Comparison of ENCODE assay signal across 16 mouse cellular contexts in genomic region chr8:79391454-79391853, GRCm38 (mm10). TPM values are rescaled to one million over a fixed set of nuclear protein-coding genes. Genes with fewer than 3 reads are reported as not detected.
DNase-seq lines count a peak whose midpoint lies in the region; ATAC-seq and TF ChIP-seq lines count a peak whose summit lies in the region.
"Had no signal": no experiment of that assay in that cellular context is flagged by ENCODE, and none has a peak within 500 bp of the region (broad histone marks: within the 10 kb centered on the region; RNA-seq: fewer than 3 reads in every experiment).

No protein-coding gene starts in this region.

- peak; percentile 27 for DNase-seq in adrenal gland, postnatal 25 days
- DNase-seq in adrenal gland, postnatal 10 days: no peak
- no peak for DNase-seq in forebrain, embryonic 10.5 days (ENCODE audit: extremely low spot score, low spot score)
- DNase-seq in midbrain, postnatal 0 days (ENCODE audit: low spot score): no peak
- DNase-seq in midbrain, embryonic 11.5 days (ENCODE audit: low spot score, missing footprints): no peak
- DNase-seq: cerebellum, adult 2 months; cerebellum, postnatal 10 days; gastrocnemius, postnatal 36 days; heart, adult 11 months; heart, postnatal 10 days; kidney, adult 2 months had no signal

- H3K36me3 ChIP-seq in forebrain, embryonic 15.5 days: no peaks in the 10 kb centered on the region
- H3K36me3 ChIP-seq in forebrain, embryonic 10.5 days (replicated peaks): peaks cover 59% of the 10 kb centered on the region
- H3K36me3 ChIP-seq in midbrain, postnatal 0 days (ENCODE audit: insufficient read depth, low read length): peaks cover 3% of the 10 kb centered on the region
- H3K36me3 ChIP-seq in midbrain, embryonic 11.5 days (ENCODE audit: control insufficient read depth, insufficient read depth, low read length): peaks cover 6% of the 10 kb centered on the region; the same call in 1 of the 2 replicates

- H3K27ac ChIP-seq in forebrain, embryonic 15.5 days (replicated peaks): no peak overlapping the region
- H3K27ac ChIP-seq in forebrain, embryonic 10.5 days: no peak overlapping the region
- no peak overlapping the region for H3K27ac ChIP-seq in midbrain, postnatal 0 days (ENCODE audit: low read depth, low read length)
- no peak overlapping the region for H3K27ac ChIP-seq in midbrain, embryonic 11.5 days (ENCODE audit: low read depth, low read length)
- H3K27ac ChIP-seq: hindbrain, embryonic 13.5 days; hindbrain, postnatal 0 days; kidney, embryonic 15.5 days had no signal

- H3K4me1 ChIP-seq in forebrain, embryonic 15.5 days: peaks cover 40% of the 10 kb centered on the region
- H3K4me1 ChIP-seq in forebrain, embryonic 10.5 days: peaks cover 22% of the 10 kb centered on the region
- peaks cover 4% of the 10 kb centered on the region; the same call in 1 of the 2 replicates for H3K4me1 ChIP-seq in midbrain, postnatal 0 days (ENCODE audit: insufficient read depth, low read length)
- H3K4me1 ChIP-seq in midbrain, embryonic 11.5 days (ENCODE audit: control insufficient read depth, insufficient read depth, low read length): peaks cover 3% of the 10 kb centered on the region

- 75% methylated on average over 13 of the region's 13 CpGs for WGBS in forebrain, embryonic 15.5 days
- WGBS in forebrain, embryonic 10.5 days: 84% methylated on average over 13 of the region's 13 CpGs
- 81% methylated on average over 13 of the region's 13 CpGs for WGBS in midbrain, postnatal 0 days
- 81% methylated on average over 13 of the region's 13 CpGs for WGBS in midbrain, embryonic 11.5 days

- H3K27me3 ChIP-seq in forebrain, embryonic 15.5 days: no peaks in the 10 kb centered on the region
- no peaks in the 10 kb centered on the region for H3K27me3 ChIP-seq in forebrain, embryonic 10.5 days (ENCODE audit: poor library complexity, severe bottlenecking)
- no peaks in the 10 kb centered on the region for H3K27me3 ChIP-seq in midbrain, postnatal 0 days (ENCODE audit: insufficient read depth, low read length)
- no peaks in the 10 kb centered on the region for H3K27me3 ChIP-seq in midbrain, embryonic 11.5 days (ENCODE audit: control insufficient read depth, insufficient read depth, low read length)
- H3K27me3 ChIP-seq: hindbrain, embryonic 13.5 days; kidney, embryonic 15.5 days had no signal

- no peaks in the 10 kb centered on the region for H3K9me3 ChIP-seq in forebrain, embryonic 15.5 days
- H3K9me3 ChIP-seq in forebrain, embryonic 10.5 days: peaks cover 21% of the 10 kb centered on the region; the same call in 1 of the 2 replicates
- H3K9me3 ChIP-seq in midbrain, postnatal 0 days (ENCODE audit: low read length): no peaks in the 10 kb centered on the region
- no peaks in the 10 kb centered on the region for H3K9me3 ChIP-seq in midbrain, embryonic 11.5 days (ENCODE audit: control insufficient read depth, low read length)
- H3K9me3 ChIP-seq: hindbrain, embryonic 13.5 days; kidney, embryonic 15.5 days had no signal

- 0 out of 2 replicates have a peak, but pooled peaks have one; percentile 51 for ATAC-seq in forebrain, embryonic 15.5 days (replicated peaks)
- ATAC-seq in midbrain, postnatal 0 days (ENCODE audit: low FRiP score): 0 out of 2 replicates have a peak, but pooled peaks have one; percentile 39
- no peak for ATAC-seq in midbrain, embryonic 11.5 days (ENCODE audit: low FRiP score)
- ATAC-seq: hindbrain, postnatal 0 days; intestine, embryonic 16.5 days had no signal

- no peak overlapping the region for H3K4me2 ChIP-seq in forebrain, embryonic 15.5 days (replicated peaks)
- no peak overlapping the region for H3K4me2 ChIP-seq in midbrain, postnatal 0 days (ENCODE audit: low read depth, low read length, poor library complexity, severe bottlenecking)
- H3K4me2 ChIP-seq in midbrain, embryonic 11.5 days: no peak overlapping the region
- H3K4me2 ChIP-seq: hindbrain, embryonic 13.5 days; kidney, embryonic 15.5 days had no signal

- no peak overlapping the region for H3K4me3 ChIP-seq in forebrain, embryonic 15.5 days
- no peak overlapping the region for H3K4me3 ChIP-seq in forebrain, embryonic 10.5 days
- H3K4me3 ChIP-seq in midbrain, postnatal 0 days (ENCODE audit: low read depth, low read length): no peak overlapping the region
- no peak overlapping the region for H3K4me3 ChIP-seq in midbrain, embryonic 11.5 days (ENCODE audit: low read depth, low read length)
- H3K4me3 ChIP-seq: hindbrain, embryonic 13.5 days; kidney, embryonic 15.5 days had no signal

- no peak overlapping the region for H3K9ac ChIP-seq in forebrain, embryonic 15.5 days (replicated peaks)
- no peak overlapping the region for H3K9ac ChIP-seq in midbrain, postnatal 0 days (replicated peaks; ENCODE audit: low read length, poor library complexity, severe bottlenecking)
- H3K9ac ChIP-seq in midbrain, embryonic 11.5 days (ENCODE audit: low read length): no peak overlapping the region
- H3K9ac ChIP-seq: hindbrain, embryonic 13.5 days; kidney, embryonic 15.5 days had no signal

- TF ChIP-seq CTCF in midbrain, postnatal 0 days (IDR thresholded peaks at IDR 0.05): no peak

RNA-seq across cellular contexts. Expression of gene Smad1, which starts 7.9 kb away (rescaled TPM):
- total RNA-seq in adrenal gland, postnatal 25 days (2021): 29.8 and 30.5 TPM in 2 replicates
- total RNA-seq in adrenal gland, postnatal 10 days (2021): 10 to 100 TPM; 34.9 to 36.8 TPM
- polyA plus RNA-seq in forebrain, embryonic 15.5 days (2015; fragmentation: Nextera tagmentation; extraction: Ambion mirVana): 63.6 and 66.6 TPM in 2 replicates
- polyA plus RNA-seq in forebrain, embryonic 10.5 days (2016; fragmentation: Nextera tagmentation; extraction: Ambion mirVana): 39.4 TPM in 2 replicates
- 75.6 and 78.8 TPM in 2 replicates for total RNA-seq in midbrain, postnatal 0 days (2014; rRNA removed)
- polyA plus RNA-seq in midbrain, postnatal 0 days (2015; fragmentation: Nextera tagmentation; extraction: Ambion mirVana): 49.1 and 52.5 TPM in 2 replicates
- 55.5 and 63.1 TPM in 2 replicates for polyA plus RNA-seq in midbrain, embryonic 11.5 days (2014; fragmentation: Nextera tagmentation; extraction: Ambion mirVana)
